Mouse (Mus musculus) cerebellum, adult 9-11 months (tissue): ENCODE results near the gene Zfp938.
A peak's percentile ranks its signal among the peaks of the same experiment; 100 is the strongest.

Experiments used
- DNase-seq: peaks from one replicate; pipeline ENCODE4 v3.0.0; 2022

Zfp938 gene

DNA sequence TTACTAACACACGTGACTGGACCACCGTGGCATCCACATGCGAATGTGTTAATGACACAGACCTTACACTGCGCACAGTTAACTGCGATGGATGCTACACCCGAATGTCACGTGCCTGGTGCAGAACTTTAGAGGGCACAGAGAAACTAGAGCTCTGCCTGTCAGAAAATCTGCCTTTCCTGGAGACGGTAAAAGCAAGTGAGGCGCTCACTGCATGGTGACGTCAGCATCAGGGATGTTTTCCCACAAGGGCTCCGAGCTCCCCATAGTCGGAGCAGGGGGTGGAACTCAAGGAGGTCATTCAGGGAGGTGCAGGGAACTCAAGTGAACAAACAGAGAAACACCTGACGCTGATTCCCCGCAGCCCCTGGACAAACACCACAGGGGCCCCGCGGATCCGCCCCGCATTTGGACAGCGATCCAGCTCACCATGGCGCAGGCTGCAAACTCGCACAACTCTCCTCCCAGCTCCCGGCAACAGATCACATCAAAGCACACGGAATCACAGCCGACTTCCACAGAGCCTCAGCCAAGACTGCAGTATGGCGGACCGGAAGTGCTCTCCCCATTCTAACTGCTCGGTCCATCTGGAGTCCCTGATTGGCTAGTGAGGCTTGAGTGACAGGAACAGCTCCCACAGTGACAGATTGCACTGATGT, at the start of gene Zfp938:
Gene Zfp938, minus strand, starts transcription at position 539 of the 659 bp plus-strand sequence.
- peak; percentile 90 for DNase-seq

DNA sequence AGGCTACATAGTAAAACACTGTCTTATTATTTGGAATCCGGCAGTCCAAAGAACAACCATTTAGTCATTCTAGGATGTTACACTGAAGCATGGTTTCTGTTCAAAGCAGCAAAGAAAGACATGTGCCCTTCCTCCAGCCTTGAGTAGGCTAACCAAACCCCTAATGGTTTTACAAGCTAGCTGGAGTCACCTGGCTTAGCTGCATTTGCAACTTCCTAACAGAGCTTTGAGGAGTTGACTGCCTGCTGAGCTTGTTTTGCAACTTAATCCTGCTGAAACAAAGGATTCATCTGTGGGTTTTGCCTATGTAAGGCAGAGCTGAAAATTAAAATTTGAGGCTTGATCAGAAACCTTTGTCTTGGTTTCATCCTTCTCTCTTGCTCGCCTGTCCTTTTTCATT, 16.3 kb upstream of the Zfp938 start:
- DNase-seq, result no peak

DNA sequence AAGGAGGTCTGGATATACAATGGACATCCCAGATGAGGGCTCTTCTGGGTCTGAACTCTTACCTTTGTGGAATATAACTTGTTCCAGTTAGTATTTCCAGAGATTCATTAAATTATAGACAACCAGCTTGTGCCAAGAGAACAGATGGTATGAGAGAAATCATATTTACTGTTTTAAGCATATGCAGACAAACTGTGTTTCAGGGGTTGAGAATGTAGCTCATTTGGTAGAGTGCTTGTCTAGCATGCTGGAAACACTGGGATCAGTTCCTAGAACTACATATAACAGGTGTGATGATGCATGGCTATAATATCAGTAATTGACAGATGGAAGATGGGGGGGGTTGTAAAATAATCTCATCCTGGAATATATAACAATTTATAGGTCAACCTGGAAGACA, 3.9 kb upstream of the Zfp938 start:
- no peak for DNase-seq

DNA sequence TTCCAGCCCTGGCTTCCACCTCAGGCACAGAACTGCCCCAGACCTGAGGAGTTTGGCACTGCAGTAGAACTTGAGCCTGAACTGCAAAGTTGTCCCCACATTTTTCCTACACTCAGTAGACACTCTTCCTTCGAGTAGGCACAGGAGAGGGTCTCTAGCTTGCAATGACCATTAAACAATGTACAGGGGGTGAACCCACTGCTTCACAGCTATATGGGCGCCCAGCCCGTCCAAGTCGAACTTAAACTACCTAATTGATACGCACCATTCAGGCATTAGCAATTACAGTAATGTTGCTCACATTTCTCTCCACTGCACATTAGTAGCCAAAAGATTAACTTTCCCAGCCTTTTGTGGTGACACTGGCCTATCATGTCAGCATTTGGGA, 315 bp upstream of the Zfp938 start:
- DNase-seq, result no peak

DNA sequence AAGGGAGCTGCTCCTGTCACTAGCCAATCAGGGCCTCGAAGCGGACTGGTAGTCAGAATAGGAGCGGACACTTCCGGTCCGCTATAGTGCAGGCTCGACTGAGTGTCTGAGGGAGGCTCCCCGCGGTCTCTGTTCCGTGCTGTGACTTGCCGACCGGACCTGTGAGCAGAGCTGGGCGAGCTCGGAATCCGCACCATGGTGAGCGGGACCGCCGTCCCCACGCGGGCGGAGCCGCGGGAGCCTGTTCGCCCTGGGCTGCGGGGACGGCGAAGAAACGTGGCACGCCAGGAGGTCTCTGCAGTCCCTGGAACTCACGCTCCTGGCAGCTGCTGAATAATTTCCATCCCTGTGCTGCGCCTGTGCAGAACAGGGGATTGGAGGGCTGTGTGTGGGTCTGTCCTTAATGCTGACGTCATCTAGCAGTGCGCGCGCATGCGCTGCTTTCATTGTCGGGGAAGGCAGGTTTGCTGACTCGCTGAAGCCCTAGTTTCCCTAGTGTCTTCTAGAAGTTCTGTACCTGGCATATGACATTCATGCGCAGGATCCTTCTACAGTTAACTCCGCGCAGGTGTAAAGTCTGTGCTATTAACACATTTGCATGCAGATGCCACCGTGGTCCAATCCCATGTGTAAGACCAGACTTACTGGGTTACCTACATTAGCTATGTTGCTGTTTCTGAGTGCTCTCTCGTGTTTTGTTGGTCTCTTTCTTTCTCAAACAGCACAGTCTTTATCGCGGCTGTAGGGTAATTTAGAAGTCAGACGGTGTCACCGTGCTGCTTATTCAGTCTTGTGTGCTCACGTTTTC, 62.6 kb downstream of the Zfp938 start:
- peak; percentile 91 for DNase-seq
